Mouse (Mus musculus) myocyte (in vitro differentiated cells): ENCODE measurements around the gene Pid1.

Experiments used
- CEBPB ChIP-seq: IDR thresholded peaks from 2 replicates; pipeline ENCODE4 v1.6.1; 2011; ENCODE audit warnings: mild to moderate bottlenecking, moderate library complexity; ENCODE audit not compliant: poor library complexity, insufficient read depth, severe bottlenecking
- E2F4 ChIP-seq: IDR thresholded peaks from one replicate; pipeline ENCODE4 v1.6.1; 2011; ENCODE audit warnings: mild to moderate bottlenecking, control low read depth, moderate library complexity; ENCODE audit not compliant: insufficient read depth
- MAX ChIP-seq: IDR thresholded peaks from one replicate; pipeline ENCODE4 v1.6.1; 2011; ENCODE audit warnings: low read depth, mild to moderate bottlenecking, control low read depth
- MYOD1 ChIP-seq, 3 experiments: IDR thresholded peaks; one replicate each; pipeline ENCODE4 v1.6.1; 2011; ENCODE audit warnings: control low read depth in 2 of 3, low read depth in 2 of 3, mild to moderate bottlenecking in 2 of 3, moderate library complexity in 1 of 3; ENCODE audit not compliant: insufficient read length in 2 of 3, control insufficient read depth in 1 of 3
- MYOG ChIP-seq, 3 experiments: IDR thresholded peaks; one replicate each; pipeline ENCODE4 v1.6.1; 2011; ENCODE audit warnings: control low read depth in 2 of 3, low read depth in 2 of 3, mild to moderate bottlenecking in 2 of 3; ENCODE audit not compliant: insufficient read length in 2 of 3, control insufficient read depth in 1 of 3, insufficient read depth in 1 of 3
- POLR2A ChIP-seq: IDR thresholded peaks from one replicate; pipeline ENCODE4 v1.6.1; 2011; ENCODE audit warnings: low read depth, mild to moderate bottlenecking, control low read depth, moderate library complexity; ENCODE audit not compliant: insufficient read length
- POLR2AphosphoS2 ChIP-seq: IDR thresholded peaks from one replicate; pipeline ENCODE4 v1.6.1; 2011; ENCODE audit warnings: low read depth, control low read depth; ENCODE audit not compliant: insufficient read length
- REST ChIP-seq: IDR thresholded peaks from one replicate; pipeline ENCODE4 v1.6.1; 2011; ENCODE audit warnings: mild to moderate bottlenecking, control low read depth, moderate library complexity; ENCODE audit not compliant: insufficient read depth, insufficient read length
- SRF ChIP-seq: IDR thresholded peaks from one replicate; pipeline ENCODE4 v1.6.1; 2011; ENCODE audit warnings: low read depth; ENCODE audit not compliant: control insufficient read depth, insufficient read length
- TCF12 ChIP-seq: IDR thresholded peaks from one replicate; pipeline ENCODE4 v1.6.1; 2011; ENCODE audit warnings: mild to moderate bottlenecking, control low read depth; ENCODE audit not compliant: poor library complexity, insufficient read depth, severe bottlenecking
- TCF3 ChIP-seq: IDR thresholded peaks from one replicate; pipeline ENCODE4 v1.6.1; 2011; ENCODE audit warnings: low read depth, control low read depth; ENCODE audit not compliant: insufficient read length
- USF1 ChIP-seq: IDR thresholded peaks from one replicate; pipeline ENCODE4 v1.6.1; 2011; ENCODE audit warnings: low read depth, mild to moderate bottlenecking, control low read depth, moderate library complexity

GRCm38 (mm10) chr1:84141561-84141960 lies 222.4 kb downstream of the Pid1 start:
- no peak for TF ChIP-seq REST
- TF ChIP-seq E2F4 = no peak
- TF ChIP-seq MAX = no peak
- TF ChIP-seq POLR2A = no peak
- no peak for TF ChIP-seq SRF
- no peak for TF ChIP-seq TCF12
- TF ChIP-seq MYOG (IDR thresholded peaks at IDR 0.05; ENCODE audit: control insufficient read depth in 1 of 3, insufficient read depth in 1 of 3, insufficient read length in 2 of 3, low read depth in 2 of 3) = no peak
- no peak for TF ChIP-seq USF1
- no peak for TF ChIP-seq TCF3
- no peak for TF ChIP-seq MYOD1 (IDR thresholded peaks at IDR 0.05; ENCODE audit: control insufficient read depth in 1 of 3, insufficient read length in 2 of 3, low read depth in 2 of 3)
- no peak for TF ChIP-seq POLR2AphosphoS2
- TF ChIP-seq CEBPB = no peak
